Mouse (Mus musculus) CD4-positive, CD25-positive, alpha-beta regulatory T cell, adult 4 months (primary cell): ENCODE results near the gene Mcemp1. TPM values are rescaled to one million over a fixed set of nuclear protein-coding genes. Genes with fewer than 3 reads are reported as not detected.
A peak's percentile ranks its signal among the peaks of the same experiment; 100 is the strongest.

ENCODE experiments used
- ATAC-seq: one replicate; pipeline ENCODE4 v1.8.0; 2017
- polyA plus RNA-seq, 2 experiments: library from polyadenylated mRNA; unstranded; fragments of 100-300 nt; shearing (Covaris generic); gene quantifications; one replicate each; pipeline ENCODE4 v1.2.1; 2017

Mcemp1 gene
- polyA plus RNA-seq, result not detected

DNA sequence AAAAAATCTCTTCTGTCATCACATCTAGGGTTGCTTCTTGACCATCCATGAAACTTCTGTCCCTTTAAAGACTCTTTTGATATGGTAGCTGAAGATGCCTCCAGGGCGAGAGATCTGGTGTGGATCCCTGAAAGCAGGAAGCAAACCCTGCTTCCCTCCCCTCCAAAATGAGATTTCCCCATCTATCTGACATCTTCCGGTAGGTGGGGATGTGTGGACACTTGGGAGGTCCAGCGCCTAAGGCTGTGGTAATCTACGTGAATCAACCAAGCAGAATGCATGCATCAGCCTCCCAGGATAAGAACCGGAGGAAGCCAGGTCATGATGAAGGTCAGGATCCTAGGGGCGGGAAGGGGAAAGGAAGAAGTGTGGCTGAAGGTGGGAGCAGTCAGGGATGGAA lies at the start of gene Mcemp1:
Gene Mcemp1 (plus strand): TSS at position 248 of the 400 bp plus-strand sequence.
- ATAC-seq, result no peak

DNA sequence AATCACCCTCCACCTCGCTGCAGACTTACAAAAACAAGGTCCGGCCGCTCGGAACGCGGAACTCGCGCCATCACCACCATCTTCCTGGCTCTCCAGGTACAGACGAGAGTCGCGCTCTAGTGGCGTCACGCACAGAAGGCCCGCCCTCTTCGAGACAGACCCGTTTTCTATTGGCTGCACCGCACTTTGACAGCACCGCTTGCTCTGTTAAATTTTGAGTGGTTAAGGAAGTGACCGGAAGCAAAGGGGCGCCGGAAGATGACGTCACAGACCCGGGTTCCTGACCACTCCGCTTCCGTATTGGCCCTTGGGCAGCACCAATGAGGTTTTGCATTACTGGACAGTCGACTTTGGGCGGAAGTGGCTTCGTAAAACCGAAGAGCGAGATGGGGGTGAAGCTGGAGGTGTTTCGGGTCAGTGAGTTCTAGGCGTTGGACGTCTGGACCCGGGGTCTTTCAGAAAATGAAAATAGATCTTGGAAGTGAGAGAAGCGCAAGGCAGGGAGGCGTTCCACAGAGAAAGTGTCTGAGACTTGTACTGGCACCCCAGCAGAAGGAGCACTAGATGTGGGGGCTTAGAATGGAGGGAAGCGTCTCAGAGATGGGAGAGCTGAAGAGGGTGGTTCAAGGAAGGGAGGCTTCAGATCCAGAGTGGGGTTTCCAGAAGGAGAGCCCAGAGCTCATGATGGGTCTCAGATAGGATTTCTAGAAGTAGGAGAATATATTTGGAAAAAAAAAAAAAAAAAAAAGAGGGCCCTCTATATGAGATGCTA lies 44.2 kb upstream of the Mcemp1 start, which contains the start of the genes Xab2 and Pet100:
Gene Xab2 (minus strand): TSS at position 118 of the 772 bp plus-strand sequence.
Gene Pet100 (plus strand): TSS at position 350 of the 772 bp plus-strand sequence.
- peak; percentile 95 for ATAC-seq

DNA sequence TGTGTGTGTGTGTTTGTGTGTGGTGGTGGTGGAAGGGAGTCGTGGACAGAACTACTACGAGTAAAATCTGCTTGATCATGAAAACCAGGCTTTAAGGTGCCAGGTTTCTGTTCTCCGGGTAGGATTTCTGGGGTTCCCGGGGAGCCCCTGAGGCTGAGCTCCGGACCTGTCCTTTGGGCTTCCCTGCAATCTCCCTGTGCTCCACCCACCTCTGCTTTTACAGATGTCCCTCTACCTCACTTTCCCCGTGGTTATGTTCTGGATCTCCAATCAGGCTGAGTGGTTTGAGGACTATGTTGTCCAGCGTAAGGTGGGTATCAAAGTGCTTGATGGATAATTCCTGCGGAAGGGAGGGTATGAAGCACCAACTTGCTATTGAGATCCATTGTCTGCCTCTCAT lies 43.4 kb upstream of the Mcemp1 start:
- no peak for ATAC-seq

DNA sequence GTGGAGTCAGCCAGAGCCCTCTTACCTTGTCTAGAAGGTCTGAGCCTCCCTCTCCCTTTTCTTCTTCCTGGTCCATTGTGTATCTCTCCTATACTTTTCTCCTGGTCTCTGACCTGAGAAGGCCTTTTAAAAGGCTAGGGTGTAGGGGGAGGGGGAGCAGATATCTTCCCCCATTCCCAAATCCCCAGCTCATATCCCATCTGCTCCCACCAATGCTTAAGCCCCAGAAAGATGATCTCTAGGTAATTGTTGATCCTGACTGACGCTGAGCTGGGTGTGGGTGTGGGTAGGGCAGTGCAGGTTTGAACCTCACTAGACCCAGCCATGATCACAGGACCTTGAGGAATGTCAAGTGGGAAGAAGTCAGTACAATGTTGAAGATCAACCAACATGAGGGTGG lies 40.1 kb upstream of the Mcemp1 start, which contains the start of gene Pcp2:
Gene Pcp2 (minus strand): TSS at position 101 of the 400 bp plus-strand sequence.
- no peak for ATAC-seq

DNA sequence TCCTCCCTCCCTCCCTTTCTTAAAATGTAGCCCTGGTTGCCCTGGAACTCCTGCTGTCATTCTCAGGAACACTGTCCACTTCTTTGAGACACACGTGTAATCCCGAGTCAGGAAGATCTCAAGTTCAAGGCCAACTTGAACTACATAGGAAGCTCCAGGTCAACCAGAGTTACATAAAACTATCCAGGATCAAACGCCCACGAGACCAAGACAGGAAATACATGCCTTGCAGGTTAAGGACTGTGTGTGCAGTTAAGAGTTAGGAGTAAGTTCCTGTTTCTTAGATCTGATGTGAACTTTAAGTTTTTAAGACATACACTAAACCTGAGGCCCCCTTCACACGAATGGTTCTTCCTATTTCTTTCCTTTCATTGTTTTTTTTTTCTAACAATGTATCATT lies 38.6 kb upstream of the Mcemp1 start:
- no peak for ATAC-seq

DNA sequence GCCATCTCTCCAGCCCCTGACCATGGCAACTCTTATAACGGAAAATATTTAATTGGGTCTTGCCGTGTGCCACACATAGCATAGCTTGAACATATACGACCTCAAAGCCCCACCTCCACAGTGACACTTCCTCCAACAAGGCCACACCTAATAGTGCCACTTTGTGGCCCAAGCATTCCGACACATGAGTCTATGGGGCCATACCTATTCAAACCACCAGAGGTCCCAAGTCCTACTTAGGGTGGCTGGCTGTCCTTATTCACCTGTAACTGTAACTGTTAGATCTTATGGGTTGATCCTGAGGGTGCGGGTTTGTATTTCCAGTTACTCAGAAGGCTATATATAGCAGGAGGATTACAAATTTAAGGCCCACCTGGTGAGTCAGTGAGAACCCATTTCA lies 37.5 kb upstream of the Mcemp1 start:
- ATAC-seq, result peak; percentile 24

DNA sequence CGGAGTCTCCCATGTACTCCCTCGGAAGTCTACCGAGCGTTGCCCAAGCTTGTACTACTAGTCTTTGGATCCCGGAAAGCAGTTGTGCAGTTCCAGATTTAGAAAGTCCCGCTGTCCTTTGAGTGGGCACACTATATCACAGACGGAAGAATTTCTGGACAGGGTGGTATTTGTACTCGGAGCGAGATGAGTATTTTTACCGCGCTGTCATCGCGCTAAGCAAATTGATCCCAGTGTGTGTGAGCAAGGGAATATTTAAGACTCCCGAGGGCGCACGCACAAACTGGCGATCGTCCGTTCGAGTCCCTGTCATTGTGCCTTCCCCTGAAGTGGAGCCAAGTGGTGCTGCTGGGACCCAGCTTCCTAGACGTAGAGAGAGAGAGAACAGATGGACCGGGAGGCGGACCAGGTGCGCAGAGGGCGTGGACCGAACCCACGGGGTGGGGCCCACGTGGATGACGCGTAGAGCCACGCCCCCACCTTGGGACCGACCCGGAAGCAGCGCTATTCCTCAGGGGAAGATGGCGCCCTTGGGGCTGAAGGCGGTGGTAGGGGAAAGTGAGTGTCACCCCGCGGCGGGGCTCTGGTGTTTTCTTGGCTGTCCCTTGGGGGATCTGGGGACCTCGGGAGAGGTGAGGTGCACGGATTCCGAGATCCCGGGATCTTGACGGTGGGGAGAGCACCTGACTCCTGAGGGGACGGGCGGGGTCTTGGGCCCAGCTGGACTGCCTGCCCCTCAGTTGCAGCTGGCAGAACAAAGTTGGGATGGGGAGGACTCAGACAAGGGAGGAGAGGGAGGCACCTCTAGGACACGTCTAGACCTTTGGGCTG lies 34.7 kb upstream of the Mcemp1 start, which contains the start of gene Stxbp2:
Gene Stxbp2 (plus strand): TSS at position 309 of the 831 bp plus-strand sequence.
- peak; percentile 98 for ATAC-seq

DNA sequence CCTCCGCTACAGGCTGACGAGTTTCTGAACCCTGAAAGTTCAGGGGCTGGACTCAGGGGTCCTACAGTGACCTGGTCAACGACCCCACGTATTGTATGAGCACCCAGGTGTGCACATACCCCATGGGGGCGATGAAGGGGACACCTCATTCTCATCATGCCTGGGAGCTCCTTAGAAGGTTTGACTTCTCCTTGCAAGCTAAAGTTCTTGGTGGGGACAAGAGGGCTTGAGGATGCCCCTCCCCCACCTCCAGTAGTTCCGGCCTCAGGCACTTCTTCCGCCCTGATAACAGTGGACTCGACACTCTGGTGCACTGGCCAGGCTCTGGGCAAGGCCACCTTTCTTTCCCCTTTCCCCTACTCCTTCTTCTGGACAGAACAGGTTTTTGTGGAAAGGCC lies 34.1 kb upstream of the Mcemp1 start:
- ATAC-seq, result no peak

DNA sequence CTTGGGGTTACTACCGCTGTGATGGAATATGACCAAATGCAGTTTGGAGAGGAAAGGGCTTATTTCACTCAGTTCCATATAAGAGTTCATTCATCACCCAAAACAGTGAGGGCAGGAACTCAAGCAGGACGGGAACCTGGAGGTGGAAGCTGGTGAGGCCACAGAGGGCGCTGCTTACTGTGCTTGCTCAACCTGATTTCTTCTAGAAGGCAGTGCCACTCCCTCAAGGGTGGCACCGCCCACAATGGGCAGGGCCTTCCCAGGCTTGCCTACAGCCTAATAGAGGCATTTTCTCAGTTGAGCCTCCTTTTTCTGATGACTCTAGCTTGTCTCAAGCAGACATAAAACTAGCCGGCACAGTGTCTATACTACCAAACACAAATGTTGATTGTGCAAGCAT lies 19.8 kb upstream of the Mcemp1 start:
- ATAC-seq, result peak; percentile 79

DNA sequence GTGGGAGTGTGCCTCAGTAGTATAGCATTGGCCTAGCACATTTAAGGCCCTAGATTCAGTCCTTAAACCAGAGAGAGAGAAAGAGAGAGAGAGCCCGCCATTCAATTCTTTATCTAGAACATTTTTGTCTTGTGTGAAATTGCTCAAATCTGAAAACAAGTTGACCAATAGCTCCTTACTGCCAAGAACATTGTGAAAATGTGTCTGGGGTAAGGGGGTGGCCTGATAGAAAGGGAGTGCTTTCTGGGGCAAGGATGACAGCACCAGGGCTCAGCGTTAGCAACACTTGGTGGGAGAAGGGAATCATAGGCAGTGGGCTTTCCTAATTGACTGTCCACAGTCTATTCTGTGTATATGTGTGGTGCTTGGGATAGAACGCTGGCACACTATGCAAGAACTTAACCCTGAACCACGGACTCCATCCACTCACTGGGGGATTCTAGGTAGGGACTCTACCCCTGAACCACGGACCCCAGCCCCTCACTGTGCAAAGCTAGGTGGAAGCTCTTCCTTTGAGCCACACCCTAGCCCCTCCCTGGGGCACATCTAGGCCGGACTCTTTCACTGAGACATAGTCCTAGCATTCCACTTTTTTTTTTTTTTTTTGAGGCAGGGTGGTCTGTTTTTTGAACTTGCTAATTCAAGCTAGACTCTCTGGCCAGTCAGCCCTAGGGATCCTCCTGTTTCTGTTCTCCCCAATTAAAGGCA lies 18.6 kb upstream of the Mcemp1 start:
- ATAC-seq, result no peak

DNA sequence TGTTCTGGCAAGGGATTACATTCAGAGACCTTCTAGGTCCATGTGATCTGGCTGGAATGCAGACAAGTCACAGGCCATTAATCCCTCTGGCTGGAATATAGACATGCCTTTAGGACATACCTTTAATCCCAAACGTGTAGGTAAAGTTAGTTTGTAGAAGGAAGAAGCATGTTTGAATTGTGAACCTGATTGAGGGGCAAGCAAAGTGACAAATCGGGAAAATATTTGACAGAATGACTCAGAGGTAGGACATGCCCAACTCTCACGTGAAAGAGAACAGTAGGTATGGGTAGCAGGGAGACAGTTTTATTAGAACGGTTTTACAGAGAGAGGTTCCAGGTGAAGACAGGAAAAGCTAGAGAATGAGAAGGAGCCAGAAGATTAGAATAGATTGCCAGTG lies 18.0 kb upstream of the Mcemp1 start:
- no peak for ATAC-seq

DNA sequence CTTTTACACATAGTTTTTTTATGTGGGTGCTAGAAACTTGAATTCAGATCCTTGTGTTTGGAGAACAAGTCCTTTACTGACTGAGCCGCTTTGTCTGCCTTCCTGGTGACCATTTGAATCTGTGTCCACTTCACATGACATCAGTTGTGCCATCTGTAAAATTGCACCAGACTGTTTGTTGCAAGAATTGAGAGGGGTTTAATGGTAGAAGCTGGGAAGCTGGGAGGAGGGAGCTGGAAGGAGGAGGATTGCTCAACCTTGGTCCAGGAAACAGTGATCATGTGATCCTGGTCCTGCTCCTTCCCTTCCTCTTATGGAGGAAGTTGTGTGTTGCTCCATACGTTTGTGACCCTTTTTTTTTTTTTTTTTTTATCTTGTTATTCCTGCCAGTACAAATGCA lies 17.3 kb upstream of the Mcemp1 start:
- ATAC-seq, result no peak

DNA sequence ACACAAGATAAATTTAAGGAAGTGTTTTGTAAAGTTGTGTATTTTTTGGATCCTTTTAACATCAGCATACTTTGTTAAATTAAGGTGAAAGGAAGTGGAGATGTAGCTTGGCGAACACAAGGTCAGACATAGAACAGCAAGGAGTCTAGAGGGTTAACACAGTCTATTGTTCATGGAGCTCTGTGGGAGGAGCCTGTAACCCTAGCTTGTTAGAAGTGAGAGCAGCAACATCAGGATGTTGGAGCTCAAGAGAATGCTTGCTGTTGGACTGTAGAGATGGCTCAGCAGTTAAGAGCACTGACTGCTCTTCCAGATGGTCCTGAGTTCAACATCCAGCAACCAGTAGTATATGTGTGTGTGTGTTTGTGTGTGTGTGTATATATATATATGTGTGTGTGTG lies 16.6 kb upstream of the Mcemp1 start:
- ATAC-seq, result no peak

DNA sequence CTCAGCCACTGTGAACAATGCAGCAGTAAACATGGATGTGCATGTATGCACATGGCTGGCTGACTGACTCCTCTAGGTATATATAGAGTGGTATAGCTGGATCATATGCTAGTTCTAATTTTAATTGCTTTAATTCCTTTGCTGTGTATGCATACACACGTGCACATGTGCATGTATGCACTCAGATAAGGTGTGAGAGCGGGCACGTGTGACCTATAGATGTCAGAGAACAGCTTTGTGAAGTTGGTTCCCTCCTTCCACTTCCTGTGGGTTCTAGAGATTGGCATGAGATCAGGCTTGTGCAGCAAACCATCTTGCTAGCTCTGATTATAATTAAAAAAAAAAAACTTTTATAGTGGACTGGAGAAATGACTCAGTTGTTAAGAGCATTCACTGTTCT lies 12.7 kb upstream of the Mcemp1 start:
- no peak for ATAC-seq

DNA sequence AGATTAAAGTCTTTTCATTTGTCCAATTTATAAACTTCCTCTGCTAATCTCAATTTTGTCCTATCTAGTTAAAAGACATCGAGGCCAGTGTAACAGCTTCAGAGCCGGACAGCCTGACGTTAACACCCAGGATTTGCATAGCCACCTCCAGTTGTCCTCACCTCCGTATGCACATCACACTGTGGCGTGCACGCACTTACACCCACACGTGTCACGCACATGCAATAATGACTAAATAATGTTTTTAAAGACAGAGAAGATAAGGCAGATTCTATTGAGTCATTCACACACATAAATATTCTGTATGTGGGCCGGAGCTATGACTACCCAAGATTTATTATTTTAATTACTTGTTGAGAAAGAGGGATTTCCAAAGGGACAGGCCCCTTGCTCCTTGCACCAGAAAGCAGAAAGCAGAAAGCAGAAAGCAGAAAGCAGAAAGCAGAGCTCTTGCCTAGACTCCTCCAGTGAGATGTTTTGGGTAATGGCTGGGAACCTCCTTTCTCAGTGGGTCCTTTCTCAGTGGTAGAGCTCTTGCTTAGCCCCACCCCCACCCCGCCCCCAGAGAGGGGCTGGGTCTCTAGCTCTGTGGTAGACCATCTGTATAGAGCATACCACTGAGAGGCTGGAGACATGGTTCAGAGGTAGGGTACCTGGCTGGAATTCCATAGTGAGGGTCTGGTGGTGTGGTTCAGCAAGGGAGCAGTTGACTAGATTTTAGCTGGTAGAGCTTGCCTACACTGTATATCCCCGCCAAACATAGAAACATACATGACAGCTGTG lies 10.6 kb upstream of the Mcemp1 start:
- ATAC-seq, result no peak

DNA sequence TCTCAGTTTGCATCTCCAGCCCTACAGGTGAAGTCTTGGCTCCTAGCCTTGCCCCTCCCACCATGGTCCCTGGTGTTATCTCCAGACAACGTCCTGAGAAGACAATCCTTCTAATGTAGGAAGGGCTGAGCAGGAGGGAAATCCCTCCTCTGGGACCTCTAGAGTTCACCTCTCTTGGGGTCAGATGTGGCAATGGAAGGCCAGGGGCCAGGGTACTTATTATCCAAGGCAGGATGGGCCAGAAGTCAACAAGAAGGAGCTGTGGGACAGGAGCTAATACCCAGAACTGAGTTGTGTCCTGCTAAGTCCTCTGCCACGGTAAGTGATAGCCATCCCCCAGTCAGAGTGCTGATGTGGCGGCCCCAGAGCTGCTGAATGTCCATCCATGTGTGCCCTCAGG lies 10.0 kb upstream of the Mcemp1 start, which contains the start of gene Retn:
Gene Retn (plus strand): TSS at position 245 of the 400 bp plus-strand sequence.
- no peak for ATAC-seq

DNA sequence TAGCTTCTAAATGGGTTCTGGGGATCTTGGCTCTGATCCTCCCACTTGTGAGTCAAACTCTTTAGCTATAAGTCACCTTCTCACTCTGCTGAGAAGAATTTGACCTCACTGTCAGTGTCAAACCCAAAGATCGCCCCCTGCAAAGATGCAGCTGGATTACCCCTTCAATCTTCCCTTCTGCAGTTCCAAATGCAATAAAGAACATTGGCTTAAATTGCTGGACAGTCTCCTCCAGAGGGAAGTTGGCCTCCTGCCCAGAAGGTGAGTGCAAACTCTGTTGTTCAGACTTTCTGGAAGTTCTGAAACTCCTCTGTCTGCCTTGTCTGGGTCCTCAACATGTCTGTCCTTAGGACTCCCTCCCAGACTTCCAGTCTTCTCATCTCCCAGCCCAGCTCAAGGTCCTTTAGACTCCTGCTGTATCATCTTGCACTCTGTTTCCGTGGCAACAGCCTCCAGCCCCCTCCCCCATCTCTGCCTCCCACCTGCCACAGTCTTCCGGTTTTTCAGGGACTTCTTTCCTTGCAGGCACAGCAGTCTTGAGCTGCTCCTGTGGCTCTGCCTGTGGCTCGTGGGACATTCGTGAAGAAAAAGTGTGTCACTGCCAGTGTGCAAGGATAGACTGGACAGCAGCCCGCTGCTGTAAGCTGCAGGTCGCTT lies 8.7 kb upstream of the Mcemp1 start:
- ATAC-seq, result no peak

DNA sequence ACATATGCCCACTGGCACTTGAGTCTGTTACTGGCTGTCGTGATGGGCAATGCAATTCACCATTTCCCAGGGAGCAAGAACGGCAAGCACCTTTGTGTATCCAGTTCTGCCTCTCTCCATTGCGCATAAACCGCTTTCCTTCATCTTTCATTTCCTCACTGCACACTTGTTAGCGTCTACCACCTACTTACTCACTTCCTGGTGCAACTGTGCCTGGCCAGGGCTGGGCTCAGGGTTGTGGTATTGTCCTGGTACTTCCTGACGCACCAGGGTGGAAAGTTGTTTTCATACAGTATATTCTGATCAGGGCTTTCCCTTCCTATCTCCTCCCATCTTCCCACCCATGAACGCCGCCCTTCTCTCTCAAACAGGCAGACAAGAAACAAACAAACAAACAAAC lies 4.7 kb upstream of the Mcemp1 start:
- ATAC-seq, result no peak

DNA sequence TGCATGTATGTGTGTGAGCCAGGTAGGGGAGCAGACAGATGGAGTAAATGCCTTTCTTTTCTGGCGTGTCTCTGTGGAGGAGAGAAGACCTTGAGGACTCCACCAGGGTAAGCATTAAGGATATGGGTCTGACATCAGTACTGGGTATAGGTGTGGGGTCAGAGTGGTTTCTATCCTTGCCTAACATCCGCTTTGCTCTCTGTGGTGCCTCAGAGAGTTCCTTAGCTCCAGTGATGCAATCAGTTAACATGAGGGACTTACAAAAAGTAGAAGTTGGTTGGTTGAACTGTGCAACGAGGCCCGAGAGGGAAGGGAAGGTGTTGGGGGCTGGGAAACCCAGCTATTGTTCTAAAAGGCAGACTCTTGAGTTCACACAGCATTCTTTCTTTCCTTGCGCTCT lies 1.1 kb upstream of the Mcemp1 start:
- ATAC-seq, result no peak

DNA sequence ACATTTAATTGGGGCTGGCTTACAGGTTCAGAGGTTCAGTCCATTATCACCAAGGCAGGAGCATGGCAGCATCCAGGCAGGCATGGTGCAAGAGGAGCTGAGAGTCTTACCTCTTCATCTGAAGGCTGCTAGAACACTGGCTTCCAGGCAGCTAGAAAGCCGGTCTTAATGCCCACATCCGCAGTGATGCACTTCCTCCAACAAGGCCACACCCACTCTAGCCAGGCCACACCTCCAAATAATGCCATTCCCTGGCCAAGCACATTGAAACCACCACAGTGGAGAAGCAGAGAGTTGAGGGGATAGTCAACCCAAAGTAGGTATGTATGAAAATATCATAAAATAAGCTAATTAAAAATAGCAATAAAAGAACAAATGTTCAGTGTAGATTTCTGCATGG lies 4.8 kb downstream of the Mcemp1 start:
- peak; percentile 41 for ATAC-seq

DNA sequence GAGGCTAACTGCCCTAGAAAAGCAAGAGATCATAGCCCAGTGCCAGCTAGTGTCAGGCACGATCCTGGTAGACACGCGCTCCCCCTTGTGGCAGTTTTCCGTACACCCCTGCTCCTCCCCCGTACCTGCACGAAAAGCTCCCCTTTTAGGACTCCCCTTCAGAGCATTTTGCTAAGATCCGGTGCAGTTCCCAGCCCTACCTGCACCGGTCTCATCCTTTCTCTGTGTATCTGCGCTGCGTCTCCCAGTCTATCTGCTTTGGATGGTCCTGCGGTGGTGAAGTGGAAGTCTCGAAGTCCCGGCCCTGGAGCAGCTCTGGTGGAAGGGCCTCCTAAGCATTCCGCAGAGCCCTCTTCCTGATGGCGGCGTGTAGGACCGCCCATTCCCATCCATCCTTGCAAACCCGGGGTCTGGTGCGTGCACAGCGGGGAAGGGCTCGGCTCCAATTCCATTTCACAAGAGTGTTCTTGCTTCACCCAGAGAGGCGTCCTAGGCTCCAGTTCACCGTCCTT lies 6.5 kb downstream of the Mcemp1 start, which contains the start of gene Fcor:
Gene Fcor (minus strand): TSS at position 383 of the 512 bp plus-strand sequence.
- ATAC-seq, result peak; percentile 67
